Mouse (Mus musculus): ENCODE results near the gene Hist4h4.

GRCm38 (mm10) chr6:136845706-136846480 is 41.7 kb upstream of the Hist4h4 start:
- no peak for TF ChIP-seq GATA1 (IDR thresholded peaks at IDR 0.05; ENCODE audit: low read length)
- no peak for TF ChIP-seq TAL1 (IDR thresholded peaks at IDR 0.05; ENCODE audit: low read length)

All from erythroblast, embryonic 14.5 days (primary cell).